Mouse (Mus musculus): ENCODE data around the gene Eif2d.

Eif2d gene

GRCm38 (mm10) chr1:131198417-131198960 is 45.5 kb downstream of the Eif2d start:
- H3K9me3 ChIP-seq (ENCODE audit: low read length) = no peaks in the 10 kb centered on the region
- H3K4me1 ChIP-seq (replicated peaks; ENCODE audit: low read depth, low read length) = peaks cover 27% of the 10 kb centered on the region
- no peak for TF ChIP-seq POU5F1 (IDR thresholded peaks at IDR 0.05; ENCODE audit: borderline replicate concordance, low read length)
- TF ChIP-seq NANOG (IDR thresholded peaks at IDR 0.05; ENCODE audit: borderline replicate concordance, low read length) = no peak
- no peak for TF ChIP-seq CTCF (conservative IDR thresholded peaks at IDR 0.05; ENCODE audit: low read length)
- H3K27me3 ChIP-seq (ENCODE audit: insufficient read depth, low read length) = peaks cover 33% of the 10 kb centered on the region
- H3K36me3 ChIP-seq (ENCODE audit: insufficient read depth, low read length) = no peaks in the 10 kb centered on the region
- H3K4me3 ChIP-seq (replicated peaks; ENCODE audit: low read length) = no peak overlapping the region

- Histone ChIP-seq H3K36me3 (ENCODE audit: insufficient read depth, low read length) (no peaks in the 10 kb centered on the region), H3K4me3 (replicated peaks; ENCODE audit: low read length) (peak overlapping the region; percentile 63), H3K9me3 (ENCODE audit: low read length) (no peaks in the 10 kb centered on the region), H3K4me1 (replicated peaks; ENCODE audit: low read depth, low read length) (peaks cover 27% of the 10 kb centered on the region), H3K27me3 (ENCODE audit: insufficient read depth, low read length) (peaks cover 33% of the 10 kb centered on the region)
- no peak for TF ChIP-seq CTCF (conservative IDR thresholded peaks at IDR 0.05; ENCODE audit: low read length)
- no peak for TF ChIP-seq POU5F1 (IDR thresholded peaks at IDR 0.05; ENCODE audit: borderline replicate concordance, low read length)
- no peak for TF ChIP-seq NANOG (IDR thresholded peaks at IDR 0.05; ENCODE audit: borderline replicate concordance, low read length)
Measured at GRCm38 (mm10) chr1:131199118-131199821, 46.3 kb downstream of the Eif2d start.

GRCm38 (mm10) chr1:131199976-131200375 is 47.0 kb downstream of the Eif2d start:
- H3K4me1 ChIP-seq (replicated peaks; ENCODE audit: low read depth, low read length) = peaks cover 27% of the 10 kb centered on the region

GRCm38 (mm10) chr1:131200588-131200987 is 47.6 kb downstream of the Eif2d start:
- H3K36me3 ChIP-seq (ENCODE audit: insufficient read depth, low read length) = no peaks in the 10 kb centered on the region

More at GRCm38 (mm10) chr1:131199976-131200375, 47.0 kb downstream of the Eif2d start:
- Histone ChIP-seq H3K36me3 (ENCODE audit: insufficient read depth, low read length) (no peaks in the 10 kb centered on the region), H3K9me3 (ENCODE audit: low read length) (no peaks in the 10 kb centered on the region), H3K27me3 (ENCODE audit: insufficient read depth, low read length) (peaks cover 33% of the 10 kb centered on the region), H3K4me3 (replicated peaks; ENCODE audit: low read length) (peak overlapping the region; percentile 63)
- TF ChIP-seq NANOG (IDR thresholded peaks at IDR 0.05; ENCODE audit: borderline replicate concordance, low read length) (no peak), POU5F1 (IDR thresholded peaks at IDR 0.05; ENCODE audit: borderline replicate concordance, low read length) (no peak), CTCF (conservative IDR thresholded peaks at IDR 0.05; ENCODE audit: low read length) (peak; percentile 12)

GRCm38 (mm10) chr1:131201391-131201790 is 48.4 kb downstream of the Eif2d start:
- Histone ChIP-seq H3K4me1 (replicated peaks; ENCODE audit: low read depth, low read length) (peaks cover 27% of the 10 kb centered on the region), H3K4me3 (replicated peaks; ENCODE audit: low read length) (no peak overlapping the region), H3K36me3 (ENCODE audit: insufficient read depth, low read length) (no peaks in the 10 kb centered on the region), H3K27me3 (ENCODE audit: insufficient read depth, low read length) (peaks cover 33% of the 10 kb centered on the region), H3K9me3 (ENCODE audit: low read length) (no peaks in the 10 kb centered on the region)
- no peak for TF ChIP-seq NANOG (IDR thresholded peaks at IDR 0.05; ENCODE audit: borderline replicate concordance, low read length)
- no peak for TF ChIP-seq POU5F1 (IDR thresholded peaks at IDR 0.05; ENCODE audit: borderline replicate concordance, low read length)
- no peak for TF ChIP-seq CTCF (conservative IDR thresholded peaks at IDR 0.05; ENCODE audit: low read length)

More at GRCm38 (mm10) chr1:131200588-131200987, 47.6 kb downstream of the Eif2d start:
- Histone ChIP-seq H3K4me1 (replicated peaks; ENCODE audit: low read depth, low read length) (peaks cover 27% of the 10 kb centered on the region), H3K27me3 (ENCODE audit: insufficient read depth, low read length) (peaks cover 33% of the 10 kb centered on the region), H3K4me3 (replicated peaks; ENCODE audit: low read length) (no peak overlapping the region; the same call in 1 of the 2 replicates), H3K9me3 (ENCODE audit: low read length) (no peaks in the 10 kb centered on the region)
- TF ChIP-seq NANOG (IDR thresholded peaks at IDR 0.05; ENCODE audit: borderline replicate concordance, low read length) (no peak), POU5F1 (IDR thresholded peaks at IDR 0.05; ENCODE audit: borderline replicate concordance, low read length) (no peak), CTCF (conservative IDR thresholded peaks at IDR 0.05; ENCODE audit: low read length) (no peak)

GRCm38 (mm10) chr1:131204461-131204860 is 51.5 kb downstream of the Eif2d start:
- peaks cover 22% of the 10 kb centered on the region for H3K27me3 ChIP-seq (ENCODE audit: insufficient read depth, low read length)
- no peaks in the 10 kb centered on the region for H3K9me3 ChIP-seq (ENCODE audit: low read length)
- H3K4me1 ChIP-seq (replicated peaks; ENCODE audit: low read depth, low read length) = peaks cover 12% of the 10 kb centered on the region
- H3K36me3 ChIP-seq (ENCODE audit: insufficient read depth, low read length) = no peaks in the 10 kb centered on the region
- H3K4me3 ChIP-seq (replicated peaks; ENCODE audit: low read length) = no peak overlapping the region
- TF ChIP-seq NANOG (IDR thresholded peaks at IDR 0.05; ENCODE audit: borderline replicate concordance, low read length) (no peak), CTCF (conservative IDR thresholded peaks at IDR 0.05; ENCODE audit: low read length) (no peak), POU5F1 (IDR thresholded peaks at IDR 0.05; ENCODE audit: borderline replicate concordance, low read length) (no peak)

GRCm38 (mm10) chr1:131206342-131206741 is 53.4 kb downstream of the Eif2d start:
- Histone ChIP-seq H3K4me3 (replicated peaks; ENCODE audit: low read length) (no peak overlapping the region), H3K36me3 (ENCODE audit: insufficient read depth, low read length) (no peaks in the 10 kb centered on the region), H3K4me1 (replicated peaks; ENCODE audit: low read depth, low read length) (no peaks in the 10 kb centered on the region), H3K9me3 (ENCODE audit: low read length) (no peaks in the 10 kb centered on the region), H3K27me3 (ENCODE audit: insufficient read depth, low read length) (peaks cover 4% of the 10 kb centered on the region)
- no peak for TF ChIP-seq NANOG (IDR thresholded peaks at IDR 0.05; ENCODE audit: borderline replicate concordance, low read length)
- no peak for TF ChIP-seq CTCF (conservative IDR thresholded peaks at IDR 0.05; ENCODE audit: low read length)
- no peak for TF ChIP-seq POU5F1 (IDR thresholded peaks at IDR 0.05; ENCODE audit: borderline replicate concordance, low read length)

- H3K4me1 ChIP-seq (replicated peaks; ENCODE audit: low read depth, low read length) = no peaks in the 10 kb centered on the region
- no peaks in the 10 kb centered on the region for H3K36me3 ChIP-seq (ENCODE audit: insufficient read depth, low read length)
- H3K9me3 ChIP-seq (ENCODE audit: low read length) = no peaks in the 10 kb centered on the region
- H3K27me3 ChIP-seq (ENCODE audit: insufficient read depth, low read length) = peaks cover 2% of the 10 kb centered on the region; the same call in 1 of the 2 replicates
- H3K4me3 ChIP-seq (replicated peaks; ENCODE audit: low read length) = no peak overlapping the region
- TF ChIP-seq NANOG (IDR thresholded peaks at IDR 0.05; ENCODE audit: borderline replicate concordance, low read length) = no peak
- peak; percentile 69 for TF ChIP-seq CTCF (conservative IDR thresholded peaks at IDR 0.05; ENCODE audit: low read length)
- TF ChIP-seq POU5F1 (IDR thresholded peaks at IDR 0.05; ENCODE audit: borderline replicate concordance, low read length) = no peak
Measured at GRCm38 (mm10) chr1:131207531-131207930, 54.5 kb downstream of the Eif2d start.

All from E14TG2a.4 (cell line).